Mouse (Mus musculus) granulocyte monocyte progenitor cell, adult 5-6 weeks (primary cell): Measurements from ENCODE around the gene Abca7. TPM values are rescaled to one million over a fixed set of nuclear protein-coding genes. Genes with fewer than 3 reads are reported as not detected.
"Not testable (repeated sequence)": the region's sequence is repeated elsewhere in the genome, so short reads cannot be mapped to it uniquely, and the experiment has no call there.

Experiments
- ATAC-seq: replicated peaks from 2 replicates; pipeline ENCODE4 v1.8.0; 2016; ENCODE audit warnings: mild to moderate bottlenecking, moderate TSS enrichment, inconsistent platforms; ENCODE audit not compliant: poor library complexity, severe bottlenecking
- total RNA-seq, 2 experiments: library from RNA; stranded (forward) in 1 of 2; stranded (reverse) in 1 of 2; fragments of 200-712, 200-1000 nt in 1 of 2; fragments of >200 nt in 1 of 2; fragmentation: Nextera tagmentation in 1 of 2; gene quantifications; 2 replicates each; pipeline ENCODE4 v1.2.3; 2014 to 2017

The Abca7 gene
- total RNA-seq (2014; fragmentation: Nextera tagmentation) (23.0 and 28.8 TPM in 2 replicates), total RNA-seq (2017) (14.7 and 16.0 TPM in 2 replicates)

- peak; percentile 75 for ATAC-seq
Measured at GRCm38 (mm10) chr10:79996272-79997033, at the start of gene Abca7. Gene Abca7 (plus strand): TSS chr10:79996494.

GRCm38 (mm10) chr10:79946752-79947322, 49.5 kb upstream of the Abca7 start:
- peak; percentile 25; the same call in 1 of the 2 replicates for ATAC-seq

GRCm38 (mm10) chr10:79947502-79947901, 48.8 kb upstream of the Abca7 start:
- ATAC-seq = no peak

DNA sequence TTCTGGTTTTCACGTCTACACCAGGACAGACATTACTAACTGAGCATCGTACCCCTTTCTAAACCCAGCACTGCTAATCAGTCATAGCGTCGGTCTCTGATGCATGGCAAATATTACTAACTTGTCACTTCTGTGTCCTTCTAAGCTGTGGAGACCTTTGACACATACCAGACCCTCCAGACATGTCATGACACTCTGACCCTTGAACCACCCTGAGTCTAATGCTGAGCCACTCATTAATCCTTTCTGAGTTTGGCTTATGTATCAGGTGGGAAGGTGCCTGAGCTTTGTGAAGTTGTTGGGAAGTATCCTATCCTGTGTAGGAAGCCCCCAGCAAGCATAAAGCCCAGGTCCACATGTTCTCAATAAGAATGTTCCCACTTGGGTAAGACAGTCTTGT, 46.4 kb upstream of the Abca7 start:
- no peak for ATAC-seq

DNA sequence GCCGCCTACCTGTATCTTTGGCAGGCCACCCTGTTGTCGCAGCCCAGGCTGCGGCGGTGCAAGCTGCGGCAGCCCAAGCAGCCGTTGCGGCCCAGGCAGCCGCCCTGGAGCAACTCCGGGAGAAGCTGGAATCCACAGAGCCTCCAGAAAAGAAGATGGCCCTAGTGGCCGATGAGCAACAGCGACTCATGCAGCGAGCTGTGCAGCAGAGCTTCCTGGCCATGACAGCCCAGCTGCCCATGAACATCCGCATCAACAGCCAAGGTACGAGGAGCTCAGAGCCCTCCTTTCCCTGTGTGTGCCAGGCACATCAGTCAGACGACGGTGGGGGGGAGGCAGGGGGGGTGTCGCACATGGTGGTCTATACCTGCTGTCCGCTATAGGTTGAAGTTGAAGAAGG, 45.6 kb upstream of the Abca7 start:
- no peak for ATAC-seq

DNA sequence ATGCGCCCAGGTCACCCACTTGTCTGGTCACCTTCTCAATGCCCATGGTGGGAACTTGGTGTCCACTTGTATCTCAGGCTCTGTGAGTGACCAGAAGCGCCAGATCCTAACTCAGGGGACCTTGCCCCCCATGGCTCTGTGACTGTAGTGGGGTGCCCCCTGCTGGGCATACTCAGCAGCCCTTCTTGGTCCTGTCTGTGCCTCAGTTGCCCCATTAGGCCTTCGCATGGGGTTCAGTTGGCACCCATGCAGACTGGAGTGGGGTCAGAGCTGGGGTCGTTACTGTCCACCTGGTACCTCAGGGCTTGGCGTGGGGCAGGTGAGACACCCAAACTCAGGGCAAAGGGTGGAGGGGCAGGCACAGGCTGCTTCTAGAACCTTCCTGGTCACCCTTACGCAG, 42.3 kb upstream of the Abca7 start:
- 0 out of 2 replicates have a peak, but pooled peaks have one; percentile 15 for ATAC-seq

GRCm38 (mm10) chr10:79955691-79956090, 40.6 kb upstream of the Abca7 start:
- no peak for ATAC-seq

- no peak for ATAC-seq
Measured at GRCm38 (mm10) chr10:79956643-79957154, 39.6 kb upstream of the Abca7 start.

DNA sequence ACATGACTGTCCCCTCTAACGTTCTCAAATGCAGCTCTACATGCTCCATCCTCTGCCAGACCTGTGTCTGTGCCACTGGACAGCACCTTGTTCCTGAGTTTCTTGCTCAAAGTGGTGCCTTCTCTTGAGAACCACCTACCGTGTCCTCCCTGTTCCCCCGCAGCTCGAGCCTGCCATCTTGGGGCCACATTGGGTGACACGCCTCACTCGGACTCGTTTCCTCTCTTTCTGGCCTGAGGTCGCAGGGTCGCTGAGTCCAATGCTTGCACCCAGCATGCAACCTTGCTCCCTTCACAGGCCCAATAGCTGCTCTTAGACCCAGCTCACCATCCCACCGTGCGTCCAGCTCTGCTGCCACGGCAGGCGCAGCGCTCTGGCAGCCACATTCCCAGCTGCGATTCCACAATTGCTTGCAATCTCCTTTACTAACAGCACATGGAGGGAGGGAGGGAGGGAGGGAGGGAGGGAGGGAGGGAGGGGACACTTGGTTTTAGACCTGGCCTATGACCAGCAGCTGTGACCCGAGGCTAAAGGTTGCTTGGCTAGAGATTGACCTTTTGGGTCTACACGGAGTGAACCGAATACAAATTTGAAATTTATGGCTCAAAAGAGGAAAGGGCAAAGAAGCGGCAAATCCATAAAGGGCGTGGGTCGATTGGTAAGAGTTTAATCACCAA, 38.0 kb upstream of the Abca7 start:
- ATAC-seq = peak; percentile 62

DNA sequence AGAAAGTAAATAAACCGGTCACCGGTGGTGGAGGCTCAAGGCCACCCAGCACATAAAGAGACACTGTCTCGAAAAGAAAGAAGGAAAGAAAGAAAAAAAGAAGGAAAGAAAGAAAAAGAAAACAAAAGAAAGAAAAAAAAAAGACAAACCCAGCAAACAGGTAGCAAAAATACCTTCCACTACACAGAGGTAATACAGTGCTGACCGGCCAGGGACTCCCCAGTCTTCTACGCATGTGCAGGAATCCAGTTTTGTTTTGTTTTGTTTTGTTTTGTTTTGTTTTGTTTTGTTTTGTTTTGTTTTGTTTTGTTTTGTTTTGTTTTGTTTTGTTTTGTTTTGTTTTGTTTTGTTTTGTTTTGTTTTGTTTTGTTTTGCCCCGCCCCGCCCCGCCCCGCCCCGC, 36.9 kb upstream of the Abca7 start:
- not testable (repeated sequence) for ATAC-seq

GRCm38 (mm10) chr10:79959847-79960601, 36.3 kb upstream of the Abca7 start, which contains the start of gene Wdr18:
Gene Wdr18 (plus strand): TSS chr10:79960152.
- peak; percentile 81 for ATAC-seq

DNA sequence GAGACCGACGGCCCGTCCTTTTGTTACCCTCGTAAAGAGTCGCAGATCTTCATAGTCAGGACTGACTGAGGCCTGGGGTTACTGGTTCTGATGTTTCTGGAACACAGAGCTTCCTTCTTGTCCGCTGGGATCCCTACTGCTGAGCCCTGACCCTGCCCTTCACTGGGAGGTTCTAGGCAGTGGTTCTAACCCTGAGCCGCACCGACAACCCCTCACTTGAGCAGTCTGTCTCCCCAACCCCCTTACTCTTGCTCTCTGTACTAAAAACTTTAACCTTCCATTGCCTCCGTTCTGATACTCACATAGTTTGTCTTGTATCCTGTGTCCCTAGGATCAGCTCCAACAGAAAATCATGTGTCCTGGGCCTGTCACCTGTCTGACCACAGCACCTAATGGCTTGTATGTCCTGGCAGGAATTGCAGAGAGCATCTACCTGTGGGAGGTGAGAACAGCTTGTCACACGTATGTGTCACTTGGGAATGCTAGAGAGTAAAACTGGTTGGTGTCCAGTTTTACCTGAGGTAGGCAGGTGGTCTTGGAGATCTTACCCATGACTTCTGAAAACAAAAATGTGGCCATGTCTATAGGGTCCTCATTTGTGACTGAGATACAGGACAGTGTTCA, 35.5 kb upstream of the Abca7 start:
- ATAC-seq = no peak

DNA sequence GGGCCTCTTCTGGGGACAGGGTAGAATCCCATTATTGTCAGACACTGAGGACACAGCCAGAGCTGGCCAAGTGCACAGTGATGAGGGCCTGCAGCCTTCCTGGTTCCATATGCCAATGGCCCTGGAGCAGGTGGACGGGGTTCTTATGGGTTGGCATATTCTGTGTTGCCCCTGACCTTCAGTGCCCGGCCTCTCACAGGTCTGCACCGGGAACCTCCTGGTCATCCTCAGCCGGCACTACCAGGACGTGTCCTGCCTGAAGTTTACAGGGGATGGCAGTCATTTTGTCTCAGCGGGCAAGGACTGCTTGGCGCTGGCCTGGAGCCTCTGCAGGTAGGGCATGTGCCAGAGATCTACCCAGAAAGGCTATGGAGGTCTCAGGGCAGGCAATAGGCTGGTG, 31.6 kb upstream of the Abca7 start:
- ATAC-seq = no peak

GRCm38 (mm10) chr10:79965325-79965724, 31.0 kb upstream of the Abca7 start:
- no peak for ATAC-seq

DNA sequence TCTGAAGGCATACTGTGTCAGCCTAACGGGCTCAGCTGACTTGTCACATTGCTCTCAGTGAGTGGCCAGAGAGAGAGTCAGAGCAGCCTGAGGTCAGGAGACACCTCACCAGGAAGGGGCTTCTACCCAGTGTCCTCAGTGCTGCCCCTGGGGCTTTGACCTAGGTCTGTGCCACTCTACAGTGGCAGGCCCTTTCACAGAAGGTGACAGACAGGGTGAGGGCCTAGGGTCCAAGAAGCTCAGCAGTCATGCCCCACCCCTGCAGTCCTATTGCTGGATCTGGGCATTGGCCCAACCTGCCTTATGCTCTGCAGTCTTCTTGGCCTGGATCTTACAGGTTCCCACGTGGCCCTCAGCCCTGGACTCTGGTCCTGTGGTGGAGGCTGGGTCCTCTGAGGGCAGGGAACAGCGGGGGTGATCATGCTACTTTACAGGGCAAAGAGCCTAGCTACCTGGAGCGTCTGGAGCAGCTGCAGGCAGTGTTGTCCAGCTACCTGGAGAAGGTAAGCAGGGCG, 29.4 kb upstream of the Abca7 start:
- ATAC-seq = no peak

GRCm38 (mm10) chr10:79968181-79968580, 28.1 kb upstream of the Abca7 start:
- no peak for ATAC-seq

- no peak for ATAC-seq
Measured at GRCm38 (mm10) chr10:79969124-79969568, 27.1 kb upstream of the Abca7 start.

DNA sequence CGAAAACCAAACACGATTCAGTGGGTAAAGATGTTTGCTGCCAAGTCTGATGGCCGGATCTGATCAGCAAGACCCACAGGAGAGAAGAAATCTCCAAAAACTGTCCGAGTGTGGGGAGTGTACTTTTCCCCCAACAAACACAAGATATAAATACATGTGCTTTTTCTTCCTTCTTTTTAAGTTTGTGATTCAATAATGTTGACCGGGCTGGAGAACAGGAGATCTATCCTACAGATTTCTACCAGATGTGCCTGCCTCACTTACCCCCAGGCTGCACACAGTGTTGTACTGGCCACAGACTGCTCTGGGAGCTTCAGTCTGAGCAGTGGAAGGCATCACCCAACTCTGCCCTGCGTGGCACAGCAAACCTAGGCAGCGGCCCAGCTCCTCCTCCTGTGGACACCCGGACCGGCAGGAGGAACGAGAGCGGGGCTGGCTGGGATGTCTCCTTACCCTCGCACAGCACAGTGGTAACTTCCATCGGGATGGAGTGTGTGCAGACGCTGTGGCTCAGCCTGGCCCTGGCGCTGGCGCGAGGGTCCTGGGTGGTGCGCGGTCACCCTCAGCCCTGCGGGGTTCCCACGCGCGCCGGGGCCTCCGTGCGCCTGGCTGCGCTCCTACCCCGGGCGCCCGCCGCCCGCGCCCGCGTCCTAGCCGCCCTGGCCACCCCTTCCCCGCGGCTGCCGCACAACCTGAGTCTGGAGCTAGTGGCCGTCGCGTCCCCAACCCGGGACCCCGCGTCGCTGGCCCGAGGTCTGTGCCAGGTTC, 25.7 kb upstream of the Abca7 start, which contains the start of gene Grin3b:
Gene Grin3b (plus strand): TSS at position 301 of the 768 bp plus-strand sequence.
- peak; percentile 14; the same call in 1 of the 2 replicates for ATAC-seq

- ATAC-seq = peak; percentile 31
Measured at GRCm38 (mm10) chr10:79971183-79971497, 25.2 kb upstream of the Abca7 start.
